Mouse (Mus musculus) brain, embryonic 14.5 days (tissue): ENCODE results near the gene Tuba3b. TPM values are rescaled to one million over a fixed set of nuclear protein-coding genes. Genes with fewer than 3 reads are reported as not detected.

Experiments used
- DNase-seq: peaks from one replicate; pipeline ENCODE4 v3.0.0-alpha.2; 2011; ENCODE audit warnings: low read depth
- CTCF ChIP-seq: fragments of 200-500 bp; IDR thresholded peaks from 2 replicates; pipeline ENCODE4 v1.5.1; 2012; ENCODE audit warnings: inconsistent platforms, mild to moderate bottlenecking, moderate library complexity, borderline replicate concordance; ENCODE audit not compliant: insufficient read depth, insufficient read length; ENCODE audit errors: extremely low read depth
- POLR2A ChIP-seq: fragments of 200-500 bp; IDR thresholded peaks from 2 replicates; pipeline ENCODE4 v1.6.1; 2012; ENCODE audit warnings: mild to moderate bottlenecking, inconsistent platforms, borderline replicate concordance; ENCODE audit not compliant: poor library complexity, insufficient read depth, insufficient read length, severe bottlenecking; ENCODE audit errors: extremely low read depth
- polyA plus RNA-seq: library from polyadenylated mRNA; depleted of rRNA; stranded (reverse); fragments of >200 nt; gene quantifications from 2 replicates; pipeline ENCODE4 v1.2.3, GENCODE M21; 2012; rRNA removed

The Tuba3b gene
- polyA plus RNA-seq, 1 experiment: not detected

DNA sequence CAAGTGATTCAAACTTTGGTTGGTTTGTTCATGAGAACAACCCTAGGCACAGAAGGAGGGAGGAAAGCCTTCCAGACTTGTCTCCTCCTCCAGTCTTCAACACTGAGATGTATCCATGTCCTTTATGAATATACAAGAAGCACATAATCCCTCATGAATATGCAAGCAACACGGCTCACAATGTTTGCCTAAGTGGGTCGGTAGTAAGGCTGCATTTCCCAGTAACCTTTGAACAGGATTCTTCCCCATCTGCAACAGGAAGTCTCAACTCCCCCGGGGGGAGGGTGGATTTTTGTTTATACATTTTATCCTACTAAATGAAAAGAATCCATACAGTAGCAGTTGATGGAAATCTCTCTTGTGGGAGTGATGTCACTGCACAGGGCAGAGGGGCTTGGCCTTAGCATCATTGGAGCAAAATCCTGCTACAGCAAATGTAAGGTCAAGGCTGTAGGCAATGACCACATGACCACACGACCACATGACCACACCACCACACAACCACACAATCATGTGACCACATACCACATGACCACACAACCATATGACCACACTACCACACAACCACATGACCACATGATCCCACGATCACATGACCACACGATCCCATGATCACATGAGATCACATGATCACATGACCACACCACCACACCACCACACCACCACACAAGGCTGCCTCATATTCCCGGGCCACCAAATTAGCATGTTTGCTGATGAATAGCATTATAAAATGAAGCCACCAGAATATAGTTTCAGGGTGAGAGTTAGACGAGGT is 38.7 kb downstream of the Tuba3b start:
- peak; percentile 70 for DNase-seq
- TF ChIP-seq POLR2A: no peak
- no peak for TF ChIP-seq CTCF

GRCm38 (mm10) chr6:145655678-145656077 is 40.1 kb downstream of the Tuba3b start:
- TF ChIP-seq POLR2A (no peak), CTCF (peak; percentile 28; the same call in 1 of the 2 replicates)
- DNase-seq: no peak

DNA sequence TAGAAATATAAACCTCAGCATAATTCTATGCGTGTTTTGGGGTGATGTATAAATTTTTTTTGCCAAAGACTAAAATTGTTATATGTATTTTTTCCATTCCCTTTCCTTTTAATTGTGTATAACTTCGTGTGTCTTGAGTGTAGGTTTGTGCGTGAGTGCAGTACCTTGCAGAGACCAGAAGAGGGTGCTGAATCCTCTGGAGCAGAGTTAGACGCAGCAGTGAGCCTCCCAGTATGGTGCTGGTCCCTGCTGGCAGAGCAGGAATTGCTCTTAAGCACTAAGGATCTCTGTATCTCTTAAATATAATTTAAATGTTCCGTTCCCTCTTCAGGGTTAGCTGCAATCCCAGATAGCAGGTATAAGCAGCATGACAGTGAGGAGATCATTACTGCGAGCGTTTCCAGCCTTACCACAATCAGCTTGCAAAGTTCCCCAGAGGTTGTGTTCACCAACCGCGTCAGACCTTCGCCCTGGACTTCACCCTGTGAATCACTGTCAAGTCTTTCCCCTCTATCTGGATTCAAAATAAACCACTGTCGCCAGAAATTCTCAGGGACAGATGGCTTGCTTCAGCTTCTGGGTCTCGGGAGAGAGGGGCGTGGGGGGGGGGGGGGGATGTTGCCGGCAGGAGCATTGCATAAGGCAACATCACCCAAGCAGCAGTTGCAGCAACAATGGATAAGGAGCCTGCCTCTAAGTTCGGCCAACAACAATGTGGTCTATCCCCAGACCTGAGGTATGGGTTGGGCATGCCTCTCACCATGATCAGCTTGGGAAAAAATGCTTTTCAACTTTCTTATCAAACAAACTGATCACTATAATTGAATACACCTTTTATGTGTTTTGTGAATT is 41.4 kb downstream of the Tuba3b start:
- TF ChIP-seq CTCF (peak; percentile 40; the same call in 1 of the 2 replicates), POLR2A (no peak)
- DNase-seq: peak; percentile 24

GRCm38 (mm10) chr6:145659116-145659515 is 43.6 kb downstream of the Tuba3b start:
- TF ChIP-seq POLR2A: no peak
- no peak for DNase-seq

GRCm38 (mm10) chr6:145660943-145661342 is 45.4 kb downstream of the Tuba3b start:
- DNase-seq: no peak
- TF ChIP-seq CTCF (no peak), POLR2A (no peak)

GRCm38 (mm10) chr6:145664208-145664607 is 48.7 kb downstream of the Tuba3b start:
- DNase-seq: peak; percentile 30
- TF ChIP-seq CTCF: no peak
- TF ChIP-seq POLR2A: no peak

- no peak for DNase-seq
- TF ChIP-seq POLR2A (no peak), CTCF (0 out of 2 replicates have a peak, but pooled peaks have one; percentile 1)
Observed at GRCm38 (mm10) chr6:145665751-145666150, 50.2 kb downstream of the Tuba3b start.

DNA sequence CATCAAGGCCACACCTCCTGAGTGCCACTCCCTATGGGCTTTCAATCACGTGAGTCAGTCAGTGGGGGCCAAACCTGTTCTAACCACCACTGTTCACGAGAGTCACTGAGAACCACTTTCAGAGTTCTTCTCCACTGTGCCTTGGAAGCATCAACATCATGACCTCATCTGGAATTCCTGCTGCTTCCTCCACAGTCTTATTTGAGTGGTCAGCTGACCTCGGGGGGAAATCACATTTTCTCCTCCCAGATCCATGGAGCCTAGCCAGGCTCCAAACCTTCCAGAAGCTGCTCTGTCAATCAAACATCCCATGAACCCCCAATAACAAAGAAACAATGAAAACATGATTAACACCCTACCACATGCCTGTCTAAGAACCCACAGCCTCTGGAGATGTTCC is 52.1 kb downstream of the Tuba3b start:
- no peak for DNase-seq
- TF ChIP-seq CTCF (no peak), POLR2A (no peak)

- DNase-seq: peak; percentile 68
Observed at GRCm38 (mm10) chr6:145669596-145670071, 54.1 kb downstream of the Tuba3b start.

More at GRCm38 (mm10) chr6:145669596-145670071, 54.1 kb downstream of the Tuba3b start:
- no peak for TF ChIP-seq CTCF
- TF ChIP-seq POLR2A: no peak

Other genes with a start within 250 kb of the Tuba3b start
- gene Lmntd1, start 1.4 kb upstream of the Tuba3b start, polyA plus RNA-seq: 0.81 and 1.3 TPM in 2 replicates
- 9.3 and 15.7 TPM in 2 replicates for gene Rassf8, start 131.0 kb downstream of the Tuba3b start, polyA plus RNA-seq
- gene Bhlhe41, start 249.8 kb downstream of the Tuba3b start, polyA plus RNA-seq: 1.5 and 3.1 TPM in 2 replicates